Mouse (Mus musculus) heart, adult 18-20 months (tissue): ENCODE data around the gene Olfr181. TPM values are rescaled to one million over a fixed set of nuclear protein-coding genes. Genes with fewer than 3 reads are reported as not detected.

ENCODE experiments used
- DNase-seq, 2 experiments: peaks; one replicate each; pipeline ENCODE4 v3.0.0; 2021 to 2022; ENCODE audit warnings: mixed read lengths in 1 of 2
- long read RNA-seq, 2 experiments: library from polyadenylated mRNA; stranded (forward); transcript quantifications; one replicate each; pipeline ENCODE4 v2.0.0; 2021
- total RNA-seq, 2 experiments: library from RNA; stranded (reverse); gene quantifications; 2 replicates each; pipeline ENCODE4 v1.2.3; 2021

Gene Olfr181
- total RNA-seq, result not detected
- long read RNA-seq, experiment 1, result 0 reads
- long read RNA-seq, experiment 2, result 0 reads

- no peak for DNase-seq
Observed at GRCm38 (mm10) chr16:58928655-58929054, at the start of gene Olfr181. Gene Olfr181 (minus strand): TSS chr16:58928755.

DNA sequence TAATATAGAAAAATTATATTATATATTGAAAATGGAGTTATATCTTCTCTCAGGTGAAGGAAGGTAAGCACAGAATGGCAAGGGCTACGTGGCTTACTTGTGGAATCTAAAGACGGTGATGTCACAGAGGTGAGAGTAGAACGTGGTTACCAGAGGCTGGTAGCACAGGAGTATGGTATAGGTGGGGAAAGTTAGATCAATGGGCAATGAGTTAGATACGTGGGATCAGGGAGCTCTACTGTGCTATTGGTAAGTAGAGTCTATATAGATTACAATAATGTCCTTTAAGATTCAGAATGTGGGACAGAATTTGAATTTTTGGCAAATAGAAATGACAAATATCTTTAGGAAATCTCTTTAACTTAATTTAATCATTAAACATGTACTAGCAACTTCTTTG is 737 bp upstream of the Olfr181 start, which contains the start of gene Olfr180:
TSS of gene Olfr180 (minus strand) at position 101 of the 400 bp plus-strand sequence.
- DNase-seq, result no peak

GRCm38 (mm10) chr16:58891963-58892362 is 36.6 kb downstream of the Olfr181 start, which contains the start of gene Olfr178:
Gene Olfr178 (minus strand): TSS chr16:58892063.
- no peak for DNase-seq

DNA sequence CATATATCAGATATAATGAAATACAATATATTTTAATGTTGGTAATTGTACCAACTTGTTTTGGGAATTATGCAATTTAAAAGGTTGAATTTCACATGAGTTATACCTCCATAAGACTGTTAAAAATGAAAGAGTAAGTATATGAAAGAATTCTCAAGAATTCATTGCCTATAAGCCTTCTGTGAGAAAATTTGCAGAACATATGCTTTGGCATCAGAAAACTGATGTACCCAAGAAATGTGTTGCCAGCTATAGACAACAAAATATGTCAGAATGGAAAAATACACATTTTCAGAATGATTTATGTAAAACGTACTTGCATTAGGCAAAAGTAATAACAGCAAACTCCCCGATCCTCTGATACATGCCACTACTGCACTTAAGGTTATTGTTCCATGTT is 44.1 kb downstream of the Olfr181 start:
- DNase-seq, result no peak

Other genes with a start within 250 kb of the Olfr181 start
- gene Gpr15, start 209.7 kb downstream of the Olfr181 start, total RNA-seq, result not detected
- 10 to 100 TPM; 48.7 to 51.0 TPM for gene Cldnd1, start 200.8 kb downstream of the Olfr181 start, total RNA-seq
- not detected for gene Olfr172, start 165.6 kb downstream of the Olfr181 start, total RNA-seq
- not detected for gene Olfr173, start 128.5 kb downstream of the Olfr181 start, total RNA-seq
- not detected for gene Olfr175-ps1, start 102.0 kb downstream of the Olfr181 start, total RNA-seq
- not detected for gene Olfr177, start 54.0 kb downstream of the Olfr181 start, total RNA-seq
- not detected for gene Olfr178, start 36.7 kb downstream of the Olfr181 start, total RNA-seq
- not detected for gene Olfr180, start 637 bp upstream of the Olfr181 start, total RNA-seq
- gene Olfr183, start 66.6 kb upstream of the Olfr181 start, total RNA-seq, result not detected
- gene Olfr186, start 101.5 kb upstream of the Olfr181 start, total RNA-seq, result not detected
- gene Olfr187, start 111.0 kb upstream of the Olfr181 start, total RNA-seq, result not detected
- gene Olfr190, start 149.2 kb upstream of the Olfr181 start, total RNA-seq, result not detected
- not detected for gene Olfr191, start 161.1 kb upstream of the Olfr181 start, total RNA-seq
- gene Olfr193, start 183.1 kb upstream of the Olfr181 start, total RNA-seq, result not detected
- not detected for gene Olfr194, start 192.3 kb upstream of the Olfr181 start, total RNA-seq
- not detected for gene Olfr195, start 218.3 kb upstream of the Olfr181 start, total RNA-seq
- not detected for gene Olfr196, start 241.7 kb upstream of the Olfr181 start, total RNA-seq